Mouse (Mus musculus): ENCODE results near the gene Slit3. TPM values are rescaled to one million over a fixed set of nuclear protein-coding genes. Genes with fewer than 3 reads are reported as not detected.
A peak's percentile ranks its signal among the peaks of the same experiment; 100 is the strongest.

Gene Slit3
- 40.8 and 50.0 TPM in 2 replicates for polyA plus RNA-seq (2016; fragmentation: Nextera tagmentation; extraction: Ambion mirVana)

GRCm38 (mm10) chr11:35120894-35121610 lies at the start of gene Slit3:
TSS of gene Slit3 (plus strand) at chr11:35121224.
- Histone ChIP-seq H3K9me3 (replicated peaks) (no peaks in the 10 kb centered on the region), H3K9ac (peak within 1 kb of the TSS; percentile 69), H3K27ac (no peak within 1 kb of the TSS; the same call in 1 of the 2 replicates), H3K4me3 (peak within 1 kb of the TSS; percentile 73), H3K4me1 (peaks cover 31% of the 10 kb centered on the region), H3K27me3 (peaks cover 47% of the 10 kb centered on the region), H3K36me3 (no peaks in the 10 kb centered on the region), H3K4me2 (replicated peaks) (peak within 1 kb of the TSS; percentile 99)
- peak; percentile 78 for ATAC-seq (ENCODE audit: low FRiP score)
- under 1% methylated on average over 43 of the region's 75 CpGs for WGBS

DNA sequence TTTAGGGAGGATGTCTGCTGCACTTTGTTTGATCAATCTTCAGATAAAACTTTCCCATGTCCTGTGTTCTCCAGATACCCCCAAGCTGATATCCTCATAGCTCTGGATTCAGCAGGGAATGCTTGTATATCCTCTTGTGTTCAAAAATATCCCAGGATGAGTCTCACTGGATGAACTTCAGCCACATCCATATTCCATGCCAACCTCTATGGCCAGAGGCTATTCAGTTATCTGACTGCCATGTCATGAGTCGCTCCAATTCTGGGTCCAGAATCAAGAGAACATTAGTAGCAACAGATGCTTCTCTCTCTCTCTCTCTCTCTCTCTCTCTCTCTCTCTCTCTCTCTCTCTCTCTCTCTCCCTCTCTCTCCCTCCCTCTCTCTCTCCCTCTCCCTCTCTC lies 49.6 kb upstream of the Slit3 start:
- Histone ChIP-seq H3K9ac (no peak overlapping the region), H3K9me3 (replicated peaks) (no peaks in the 10 kb centered on the region), H3K4me1 (no peaks in the 10 kb centered on the region), H3K27me3 (no peaks in the 10 kb centered on the region), H3K4me3 (no peak overlapping the region), H3K27ac (no peak overlapping the region), H3K36me3 (no peaks in the 10 kb centered on the region), H3K4me2 (replicated peaks) (no peak overlapping the region)
- WGBS = 86% methylated on average over 1 of the region's 1 CpGs
- no peak for ATAC-seq (ENCODE audit: low FRiP score)

DNA sequence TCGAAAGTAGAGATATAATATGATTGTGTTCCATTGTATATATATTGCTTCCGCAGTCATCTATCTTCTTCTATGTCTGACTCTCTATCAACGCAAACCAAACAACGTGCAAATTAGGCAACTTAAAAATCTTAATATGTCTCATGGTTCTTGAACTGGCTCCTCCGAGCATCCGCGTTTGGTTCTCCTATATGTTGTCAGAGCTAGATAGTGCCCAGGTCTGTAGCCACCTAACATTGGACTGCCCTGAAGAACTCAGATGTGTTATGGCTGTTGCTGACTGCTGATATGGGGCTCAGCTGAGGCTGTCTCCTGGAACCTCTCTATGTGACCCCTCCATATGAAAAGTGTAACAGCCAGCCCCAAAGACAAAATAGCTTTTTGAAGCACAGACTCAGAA lies 45.6 kb upstream of the Slit3 start:
- H3K36me3 ChIP-seq = no peaks in the 10 kb centered on the region
- ATAC-seq (ENCODE audit: low FRiP score) = no peak
- WGBS = 94% methylated on average over 7 of the region's 7 CpGs
- H3K4me1 ChIP-seq = peaks cover 2% of the 10 kb centered on the region; the same call in 1 of the 2 replicates
- H3K9me3 ChIP-seq (replicated peaks) = no peaks in the 10 kb centered on the region
- H3K9ac ChIP-seq = no peak overlapping the region
- no peak overlapping the region for H3K4me3 ChIP-seq
- H3K4me2 ChIP-seq (replicated peaks) = no peak overlapping the region
- no peaks in the 10 kb centered on the region for H3K27me3 ChIP-seq
- no peak overlapping the region for H3K27ac ChIP-seq

DNA sequence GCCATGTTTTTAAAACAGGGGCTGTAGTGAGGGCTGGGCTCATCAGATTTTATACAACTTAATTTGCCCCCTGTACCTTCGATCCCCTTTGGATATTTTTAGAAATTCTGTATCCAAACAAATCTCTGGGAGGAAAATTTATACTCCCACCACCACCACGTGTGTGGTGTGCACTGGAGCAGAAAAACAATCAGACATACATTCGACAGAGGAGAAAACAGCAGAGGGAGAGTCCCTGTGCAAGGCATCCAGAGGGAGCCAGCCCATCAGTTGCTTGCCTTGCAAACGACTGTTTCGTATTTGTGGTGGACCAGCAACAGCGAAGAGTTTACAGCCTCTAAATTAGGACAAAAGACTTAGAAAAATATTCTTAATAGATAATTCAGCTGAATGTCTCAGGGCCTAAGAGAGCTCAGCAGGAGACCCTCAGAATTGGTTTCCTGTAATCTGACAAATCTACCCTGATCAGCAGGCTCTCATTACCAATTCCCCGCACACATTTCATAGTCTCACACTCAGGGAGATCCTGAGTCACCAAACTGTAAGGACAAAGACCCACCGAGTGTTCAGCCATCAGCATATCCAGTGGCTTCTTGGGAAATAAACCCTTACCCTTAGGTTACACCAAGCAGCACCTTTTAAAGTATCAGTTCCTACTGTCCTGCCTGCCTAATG lies 40.4 kb upstream of the Slit3 start:
- no peaks in the 10 kb centered on the region for H3K9me3 ChIP-seq (replicated peaks)
- WGBS = 33% methylated on average over 8 of the region's 8 CpGs
- H3K4me2 ChIP-seq (replicated peaks) = no peak overlapping the region
- H3K27ac ChIP-seq = peak overlapping the region; percentile 45; the same call in 1 of the 2 replicates
- peak; percentile 66; the same call in 1 of the 2 replicates for ATAC-seq (ENCODE audit: low FRiP score)
- peaks cover 11% of the 10 kb centered on the region for H3K4me1 ChIP-seq
- no peaks in the 10 kb centered on the region for H3K36me3 ChIP-seq
- no peak overlapping the region for H3K9ac ChIP-seq
- no peaks in the 10 kb centered on the region for H3K27me3 ChIP-seq
- H3K4me3 ChIP-seq = no peak overlapping the region

GRCm38 (mm10) chr11:35082297-35082696 lies 38.7 kb upstream of the Slit3 start:
- no peak for ATAC-seq (ENCODE audit: low FRiP score)
- no peak overlapping the region for H3K27ac ChIP-seq
- H3K4me3 ChIP-seq = no peak overlapping the region
- WGBS = 90% methylated on average over 3 of the region's 3 CpGs
- H3K9ac ChIP-seq = no peak overlapping the region
- H3K4me2 ChIP-seq (replicated peaks) = no peak overlapping the region
- H3K9me3 ChIP-seq (replicated peaks) = no peaks in the 10 kb centered on the region
- H3K27me3 ChIP-seq = no peaks in the 10 kb centered on the region
- H3K36me3 ChIP-seq = no peaks in the 10 kb centered on the region
- peaks cover 11% of the 10 kb centered on the region for H3K4me1 ChIP-seq

DNA sequence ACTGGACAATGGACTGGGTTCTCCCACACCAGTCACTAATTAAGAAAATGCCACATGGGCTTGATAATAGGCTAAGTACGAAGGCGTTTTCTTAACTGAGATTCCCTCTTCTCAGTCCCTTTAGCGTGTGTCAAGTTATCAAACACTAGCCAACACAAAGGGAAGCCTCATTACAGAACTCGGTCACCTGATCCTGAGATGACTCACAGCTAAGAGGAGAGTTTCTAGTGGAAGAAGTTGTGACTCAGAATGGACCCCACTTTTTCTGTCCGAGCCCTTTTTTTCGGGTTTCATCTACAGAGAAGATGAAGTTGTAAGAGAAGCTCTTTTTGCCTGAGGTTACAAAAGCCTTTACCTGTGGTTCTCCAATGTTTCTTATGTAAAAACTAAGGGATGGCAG lies 38.0 kb upstream of the Slit3 start:
- no peak overlapping the region for H3K9ac ChIP-seq
- no peaks in the 10 kb centered on the region for H3K9me3 ChIP-seq (replicated peaks)
- H3K4me3 ChIP-seq = no peak overlapping the region
- no peak overlapping the region for H3K27ac ChIP-seq
- no peaks in the 10 kb centered on the region for H3K36me3 ChIP-seq
- no peaks in the 10 kb centered on the region for H3K27me3 ChIP-seq
- peaks cover 11% of the 10 kb centered on the region for H3K4me1 ChIP-seq
- no peak for ATAC-seq (ENCODE audit: low FRiP score)
- H3K4me2 ChIP-seq (replicated peaks) = no peak overlapping the region
- WGBS = 75% methylated on average over 6 of the region's 6 CpGs

DNA sequence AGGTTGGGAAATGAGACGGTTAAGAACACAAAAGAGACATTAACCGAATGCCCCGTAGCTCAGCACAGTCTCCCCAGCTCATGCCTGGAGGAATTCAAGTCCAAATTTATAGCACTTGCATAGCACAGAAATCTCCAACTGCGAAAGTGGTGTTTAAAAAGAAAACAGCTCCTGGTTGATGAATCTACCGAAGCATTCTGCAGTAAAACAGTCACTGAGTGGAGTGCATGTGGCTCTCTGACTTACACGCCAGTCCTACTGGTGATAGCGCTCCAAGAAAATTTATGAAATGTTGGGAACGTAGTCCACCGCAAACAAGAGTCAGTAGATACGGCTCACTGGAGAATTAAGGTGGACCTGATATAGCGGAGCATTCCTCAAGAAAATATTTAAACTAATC lies 35.7 kb upstream of the Slit3 start:
- WGBS = 80% methylated on average over 11 of the region's 11 CpGs
- no peak overlapping the region for H3K27ac ChIP-seq

DNA sequence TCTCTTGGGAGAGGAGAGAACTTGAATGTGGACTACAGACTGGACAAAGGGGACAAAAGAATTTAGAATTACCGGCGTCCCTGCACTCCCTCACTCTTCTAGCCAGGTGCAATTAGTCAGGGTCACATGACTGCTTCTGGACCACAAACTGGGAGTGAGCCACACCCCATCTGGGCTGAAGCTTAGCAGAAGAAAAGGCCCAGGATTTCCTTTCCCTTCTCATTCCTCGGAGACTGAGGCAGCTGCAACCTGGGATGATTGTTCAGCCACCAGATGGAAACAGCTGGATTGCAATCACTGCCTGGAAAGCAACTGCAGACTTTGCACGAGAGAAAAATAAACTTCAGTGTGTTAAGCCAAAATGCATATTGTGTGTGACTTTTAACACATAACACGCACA lies 35.0 kb upstream of the Slit3 start:
- Histone ChIP-seq H3K27ac (no peak overlapping the region), H3K9ac (no peak overlapping the region), H3K36me3 (no peaks in the 10 kb centered on the region), H3K4me1 (peaks cover 4% of the 10 kb centered on the region; the same call in 1 of the 2 replicates), H3K27me3 (no peaks in the 10 kb centered on the region), H3K4me3 (no peak overlapping the region), H3K9me3 (replicated peaks) (no peaks in the 10 kb centered on the region), H3K4me2 (replicated peaks) (no peak overlapping the region)
- ATAC-seq (ENCODE audit: low FRiP score) = no peak
- 50% methylated on average over 5 of the region's 5 CpGs for WGBS

More for the DNA sequence above, 35.7 kb upstream of the Slit3 start:
- no peak overlapping the region for H3K4me3 ChIP-seq
- ATAC-seq (ENCODE audit: low FRiP score) = no peak
- H3K36me3 ChIP-seq = no peaks in the 10 kb centered on the region
- no peaks in the 10 kb centered on the region for H3K9me3 ChIP-seq (replicated peaks)
- no peak overlapping the region for H3K4me2 ChIP-seq (replicated peaks)
- H3K27me3 ChIP-seq = no peaks in the 10 kb centered on the region
- H3K4me1 ChIP-seq = peaks cover 10% of the 10 kb centered on the region
- H3K9ac ChIP-seq = no peak overlapping the region

- Histone ChIP-seq H3K36me3 (no peaks in the 10 kb centered on the region), H3K9me3 (replicated peaks) (no peaks in the 10 kb centered on the region), H3K27ac (no peak overlapping the region), H3K4me1 (no peaks in the 10 kb centered on the region), H3K4me3 (no peak overlapping the region), H3K4me2 (replicated peaks) (no peak overlapping the region), H3K9ac (no peak overlapping the region), H3K27me3 (no peaks in the 10 kb centered on the region)
- no peak for ATAC-seq (ENCODE audit: low FRiP score)
- 84% methylated on average over 2 of the region's 2 CpGs for WGBS
These were observed 33.6 kb upstream of the Slit3 start for GRCm38 (mm10) chr11:35087454-35087853.

DNA sequence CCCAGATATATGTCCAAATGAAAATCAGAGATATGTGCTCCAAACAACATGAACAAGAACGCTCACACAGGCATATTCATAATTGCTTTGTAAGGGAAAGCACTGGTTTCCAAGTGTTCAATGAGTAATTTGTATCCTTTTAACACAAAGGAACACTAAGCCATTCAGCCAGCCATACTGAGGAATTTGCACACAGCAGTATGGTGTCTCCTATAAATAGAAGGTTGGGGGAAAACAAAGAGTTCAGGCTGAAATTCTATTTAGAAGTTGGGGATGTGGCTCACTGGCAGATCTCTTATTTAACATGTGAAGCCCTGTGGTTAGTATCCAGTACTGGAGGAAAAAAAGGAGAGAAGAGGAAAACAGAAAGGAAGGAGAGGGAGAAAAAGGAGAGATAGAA lies 32.9 kb upstream of the Slit3 start:
- H3K9ac ChIP-seq = no peak overlapping the region
- ATAC-seq (ENCODE audit: low FRiP score) = no peak
- H3K27ac ChIP-seq = no peak overlapping the region
- no peaks in the 10 kb centered on the region for H3K4me1 ChIP-seq
- H3K4me3 ChIP-seq = no peak overlapping the region
- H3K4me2 ChIP-seq (replicated peaks) = no peak overlapping the region
- H3K27me3 ChIP-seq = no peaks in the 10 kb centered on the region
- no peaks in the 10 kb centered on the region for H3K36me3 ChIP-seq
- WGBS = 72% methylated on average over 1 of the region's 1 CpGs
- no peaks in the 10 kb centered on the region for H3K9me3 ChIP-seq (replicated peaks)

- no peak overlapping the region for H3K4me2 ChIP-seq (replicated peaks)
- 89% methylated on average over 13 of the region's 13 CpGs for WGBS
These were observed 30.2 kb upstream of the Slit3 start for GRCm38 (mm10) chr11:35090629-35091335.

DNA sequence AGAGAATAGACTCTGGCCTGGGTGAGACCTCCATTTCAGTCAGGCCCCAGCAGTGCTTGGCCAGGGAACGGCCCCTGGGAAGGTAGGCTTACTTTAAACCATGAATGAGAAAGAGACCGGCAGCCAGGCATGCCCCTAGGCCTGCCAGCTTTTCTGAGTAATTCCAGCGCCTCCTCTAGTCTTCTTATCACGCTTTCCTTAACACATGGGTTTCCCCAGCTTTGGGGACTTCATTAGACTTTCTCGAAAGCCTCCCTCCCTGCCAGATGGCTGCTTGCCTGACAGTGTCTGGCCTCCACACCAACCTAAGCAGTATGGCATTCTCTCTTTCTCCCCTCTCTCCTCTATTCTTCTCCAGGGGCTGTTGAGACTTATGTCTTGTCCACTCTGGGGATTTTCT lies 24.5 kb upstream of the Slit3 start:
- Histone ChIP-seq H3K4me2 (replicated peaks) (no peak overlapping the region), H3K27ac (no peak overlapping the region), H3K4me3 (no peak overlapping the region), H3K9me3 (replicated peaks) (no peaks in the 10 kb centered on the region), H3K9ac (no peak overlapping the region), H3K27me3 (no peaks in the 10 kb centered on the region), H3K4me1 (no peaks in the 10 kb centered on the region), H3K36me3 (no peaks in the 10 kb centered on the region)
- WGBS = 67% methylated on average over 5 of the region's 5 CpGs
- no peak for ATAC-seq (ENCODE audit: low FRiP score)

More at GRCm38 (mm10) chr11:35090629-35091335, 30.2 kb upstream of the Slit3 start:
- no peaks in the 10 kb centered on the region for H3K36me3 ChIP-seq
- no peaks in the 10 kb centered on the region for H3K27me3 ChIP-seq
- H3K4me3 ChIP-seq = no peak overlapping the region
- H3K9ac ChIP-seq = no peak overlapping the region
- no peaks in the 10 kb centered on the region for H3K4me1 ChIP-seq
- ATAC-seq (ENCODE audit: low FRiP score) = no peak
- no peaks in the 10 kb centered on the region for H3K9me3 ChIP-seq (replicated peaks)
- no peak overlapping the region for H3K27ac ChIP-seq

Measured in hindbrain, embryonic 12.5 days (tissue).